Mouse (Mus musculus) midbrain, embryonic 11.5 days (tissue): ENCODE data around the gene Megf11. TPM values are rescaled to one million over a fixed set of nuclear protein-coding genes. Genes with fewer than 3 reads are reported as not detected.
A peak's percentile ranks its signal among the peaks of the same experiment; 100 is the strongest.

ENCODE experiments used
- ATAC-seq: fragments of 200-750 bp; cut with Nextera tagmentation; 2 replicates; pipeline ENCODE4 v1.8.0; 2017; ENCODE audit warnings: moderate TSS enrichment, moderate library complexity; ENCODE audit not compliant: low FRiP score
- DNase-seq: peaks from one replicate; pipeline ENCODE4 v3.0.0; 2015; ENCODE audit warnings: low spot score; ENCODE audit errors: missing footprints
- H3K27ac ChIP-seq: fragments of 300-500 bp; sonication (generic); 2 replicates; pipeline ENCODE4 v1.5.1; 2014; ENCODE audit warnings: low read depth, low read length
- H3K27me3 ChIP-seq: fragments of 300-500 bp; sonication (generic); 2 replicates; pipeline ENCODE4 v1.6.1; 2014; ENCODE audit warnings: mild to moderate bottlenecking, low read length, moderate library complexity, mixed read lengths; ENCODE audit not compliant: control insufficient read depth, insufficient read depth
- H3K36me3 ChIP-seq: fragments of 300-500 bp; sonication (generic); 2 replicates; pipeline ENCODE4 v1.6.1; 2014; ENCODE audit warnings: mild to moderate bottlenecking, low read length, moderate library complexity, mixed read lengths; ENCODE audit not compliant: control insufficient read depth, insufficient read depth
- H3K4me1 ChIP-seq: fragments of 300-500 bp; sonication (generic); 2 replicates; pipeline ENCODE4 v1.6.1; 2014; ENCODE audit warnings: low read length; ENCODE audit not compliant: control insufficient read depth, insufficient read depth
- H3K4me2 ChIP-seq: fragments of 300-500 bp; sonication (generic); 2 replicates; pipeline ENCODE4 v1.6.1; 2014; ENCODE audit warnings: mild to moderate bottlenecking, moderate library complexity
- H3K4me3 ChIP-seq: fragments of 300-500 bp; sonication (generic); 2 replicates; pipeline ENCODE4 v1.5.1; 2014; ENCODE audit warnings: low read depth, low read length
- H3K9ac ChIP-seq: fragments of 300-500 bp; sonication (generic); 2 replicates; pipeline ENCODE4 v1.6.1; 2014; ENCODE audit warnings: low read length
- H3K9me3 ChIP-seq: fragments of 300-500 bp; sonication (generic); 2 replicates; pipeline ENCODE4 v1.6.1; 2016; ENCODE audit warnings: low read length; ENCODE audit not compliant: control insufficient read depth
- WGBS: fragments of 180-500 bp; shearing (Covaris S2); extraction: QIAGEN DNeasy Blood & Tissue Kit; methylation state at CpG from one replicate; pipeline ENCODE4 v1.1.7; 2014; 5-methylcytosine and 5-hydroxymethylcytosine counted together
- polyA plus RNA-seq: library from polyadenylated mRNA; unstranded; fragments of >200 nt; fragmentation: Nextera tagmentation; extraction: Ambion mirVana; gene quantifications from 2 replicates; pipeline ENCODE4 v1.2.1, GENCODE M21; 2014

Megf11 gene
- polyA plus RNA-seq: 2.6 and 3.1 TPM in 2 replicates

- WGBS: under 1% methylated on average over 76 of the region's 93 CpGs
Observed at GRCm38 (mm10) chr9:64385511-64386465, at the start of gene Megf11. TSS of gene Megf11 (plus strand) at chr9:64385626.

GRCm38 (mm10) chr9:64335825-64336224, 49.6 kb upstream of the Megf11 start:
- Histone ChIP-seq H3K4me2 (no peak overlapping the region), H3K27me3 (no peaks in the 10 kb centered on the region), H3K9me3 (no peaks in the 10 kb centered on the region), H3K27ac (no peak overlapping the region), H3K36me3 (no peaks in the 10 kb centered on the region), H3K4me3 (no peak overlapping the region), H3K4me1 (peaks cover 8% of the 10 kb centered on the region), H3K9ac (no peak overlapping the region)
- WGBS: 89% methylated on average over 6 of the region's 6 CpGs
- ATAC-seq (no peak), DNase-seq (no peak)

More at GRCm38 (mm10) chr9:64385511-64386465, at the start of gene Megf11:
- Histone ChIP-seq H3K9me3 (no peaks in the 10 kb centered on the region), H3K27me3 (peaks cover 45% of the 10 kb centered on the region), H3K9ac (peak within 1 kb of the TSS; percentile 67), H3K27ac (no peak within 1 kb of the TSS), H3K4me2 (peak within 1 kb of the TSS; percentile 99), H3K36me3 (no peaks in the 10 kb centered on the region), H3K4me1 (peaks cover 16% of the 10 kb centered on the region), H3K4me3 (peak within 1 kb of the TSS; percentile 61)
- peak; percentile 95 for DNase-seq
- peak; percentile 72 for ATAC-seq

- no peak overlapping the region for H3K27ac ChIP-seq
- peak; percentile 85 for DNase-seq
- 24% methylated on average over 8 of the region's 8 CpGs for WGBS
- H3K27me3 ChIP-seq: no peaks in the 10 kb centered on the region
- H3K36me3 ChIP-seq: no peaks in the 10 kb centered on the region
- H3K4me2 ChIP-seq: peak overlapping the region; percentile 78; the same call in 1 of the 2 replicates
- H3K4me1 ChIP-seq: peaks cover 8% of the 10 kb centered on the region
- no peak overlapping the region for H3K4me3 ChIP-seq
- H3K9ac ChIP-seq: 0 out of 2 replicates have a peak overlapping the region, but pooled peaks have one; percentile 9
- ATAC-seq: no peak
- no peaks in the 10 kb centered on the region for H3K9me3 ChIP-seq
Observed at GRCm38 (mm10) chr9:64339361-64339760, 46.1 kb upstream of the Megf11 start.

- Histone ChIP-seq H3K27ac (peak overlapping the region; percentile 99), H3K9me3 (no peaks in the 10 kb centered on the region), H3K4me2 (peak overlapping the region; percentile 78), H3K9ac (peak overlapping the region; percentile 100), H3K36me3 (no peaks in the 10 kb centered on the region), H3K27me3 (no peaks in the 10 kb centered on the region), H3K4me3 (peak overlapping the region; percentile 55), H3K4me1 (peaks cover 8% of the 10 kb centered on the region)
- DNase-seq: peak; percentile 99
- peak; percentile 92 for ATAC-seq
- under 1% methylated on average over 79 of the region's 85 CpGs for WGBS
Observed at GRCm38 (mm10) chr9:64340351-64341253, 44.8 kb upstream of the Megf11 start.

- Histone ChIP-seq H3K9me3 (no peaks in the 10 kb centered on the region), H3K36me3 (no peaks in the 10 kb centered on the region), H3K27me3 (no peaks in the 10 kb centered on the region), H3K27ac (peak within 1 kb of the TSS; percentile 99), H3K4me2 (peak within 1 kb of the TSS; percentile 78), H3K4me1 (peaks cover 8% of the 10 kb centered on the region), H3K4me3 (peak within 1 kb of the TSS; percentile 55), H3K9ac (peak within 1 kb of the TSS; percentile 100)
- 19% methylated on average over 16 of the region's 16 CpGs for WGBS
- ATAC-seq (no peak), DNase-seq (no peak)
Observed at GRCm38 (mm10) chr9:64341254-64341566, 44.2 kb upstream of the Megf11 start, which contains the start of gene Dis3l. TSS of gene Dis3l (minus strand) at chr9:64341288.

- no peak overlapping the region for H3K9ac ChIP-seq
- no peak overlapping the region for H3K27ac ChIP-seq
- H3K36me3 ChIP-seq: no peaks in the 10 kb centered on the region
- H3K9me3 ChIP-seq: no peaks in the 10 kb centered on the region
- no peaks in the 10 kb centered on the region for H3K27me3 ChIP-seq
- H3K4me2 ChIP-seq: no peak overlapping the region
- peaks cover 8% of the 10 kb centered on the region for H3K4me1 ChIP-seq
- 89% methylated on average over 8 of the region's 8 CpGs for WGBS
- DNase-seq: peak; percentile 82
- no peak overlapping the region for H3K4me3 ChIP-seq
- ATAC-seq: no peak
Observed at GRCm38 (mm10) chr9:64341671-64342070, 43.8 kb upstream of the Megf11 start.

- H3K36me3 ChIP-seq: no peaks in the 10 kb centered on the region
- no peaks in the 10 kb centered on the region for H3K27me3 ChIP-seq
- no peak overlapping the region for H3K27ac ChIP-seq
- H3K4me1 ChIP-seq: peaks cover 8% of the 10 kb centered on the region
- H3K9ac ChIP-seq: no peak overlapping the region
- DNase-seq (peak; percentile 57), ATAC-seq (no peak)
- H3K9me3 ChIP-seq: no peaks in the 10 kb centered on the region
- H3K4me2 ChIP-seq: no peak overlapping the region
- no peak overlapping the region for H3K4me3 ChIP-seq
- WGBS: 84% methylated on average over 2 of the region's 2 CpGs
Observed at GRCm38 (mm10) chr9:64343656-64344055, 41.8 kb upstream of the Megf11 start.

GRCm38 (mm10) chr9:64345931-64346330, 39.5 kb upstream of the Megf11 start:
- no peak for ATAC-seq
- WGBS: 63% methylated on average over 5 of the region's 5 CpGs
- no peaks in the 10 kb centered on the region for H3K27me3 ChIP-seq

More at GRCm38 (mm10) chr9:64345931-64346330, 39.5 kb upstream of the Megf11 start:
- Histone ChIP-seq H3K4me2 (no peak overlapping the region), H3K36me3 (no peaks in the 10 kb centered on the region), H3K4me3 (no peak overlapping the region), H3K4me1 (no peaks in the 10 kb centered on the region), H3K9me3 (no peaks in the 10 kb centered on the region), H3K27ac (no peak overlapping the region), H3K9ac (no peak overlapping the region)
- peak; percentile 49 for DNase-seq
